Mouse (Mus musculus) hindbrain, postnatal 0 days (tissue): ENCODE results near the gene Sgms1. TPM values are rescaled to one million over a fixed set of nuclear protein-coding genes. Genes with fewer than 3 reads are reported as not detected.

Experiments used
- ATAC-seq: fragments of 200-750 bp; cut with Nextera tagmentation; 2 replicates; pipeline ENCODE4 v1.8.0; 2017; ENCODE audit warnings: mild to moderate bottlenecking, moderate TSS enrichment, moderate library complexity
- DNase-seq: peaks from one replicate; pipeline ENCODE4 v3.0.0-alpha.2; 2015; ENCODE audit warnings: low spot score
- H3K27ac ChIP-seq: fragments of 300-500 bp; sonication (generic); 2 replicates; pipeline ENCODE4 v1.5.1; 2014; ENCODE audit warnings: mild to moderate bottlenecking
- H3K27me3 ChIP-seq: fragments of 300-500 bp; sonication (generic); 2 replicates; pipeline ENCODE4 v1.6.1; 2014; ENCODE audit warnings: low read length, mixed read lengths; ENCODE audit not compliant: insufficient read depth
- H3K36me3 ChIP-seq: fragments of 300-500 bp; sonication (generic); 2 replicates; pipeline ENCODE4 v1.6.1; 2014; ENCODE audit warnings: low read length, mixed read lengths; ENCODE audit not compliant: insufficient read depth
- H3K4me1 ChIP-seq: fragments of 300-500 bp; sonication (generic); 2 replicates; pipeline ENCODE4 v1.6.1; 2014; ENCODE audit warnings: antibody characterized with exemption, low read length, mixed read lengths; ENCODE audit not compliant: insufficient read depth
- H3K4me2 ChIP-seq: fragments of 300-500 bp; sonication (generic); 2 replicates; pipeline ENCODE4 v1.6.1; 2014; ENCODE audit warnings: low read depth, mild to moderate bottlenecking, low read length, moderate library complexity, mixed read lengths
- H3K4me3 ChIP-seq: fragments of 300-500 bp; sonication (generic); 2 replicates; pipeline ENCODE4 v1.5.1; 2014; ENCODE audit warnings: low read length
- H3K9ac ChIP-seq: fragments of 300-500 bp; sonication (generic); replicated peaks from 2 replicates; pipeline ENCODE4 v1.6.1; 2014; ENCODE audit warnings: mild to moderate bottlenecking, low read length, moderate library complexity, mixed read lengths
- H3K9me3 ChIP-seq: fragments of 300-500 bp; sonication (generic); 2 replicates; pipeline ENCODE4 v1.6.1; 2016; ENCODE audit warnings: low read length, mixed read lengths
- CTCF ChIP-seq: IDR thresholded peaks from 2 replicates; pipeline ENCODE4 v1.5.1; 2016; ENCODE audit warnings: antibody characterized with exemption, control low read depth, low read depth
- WGBS: fragments of 180-500 bp; shearing (Covaris S2); extraction: QIAGEN DNeasy Blood & Tissue Kit; methylation state at CpG from one replicate; pipeline ENCODE4 v1.1.7; 2014; 5-methylcytosine and 5-hydroxymethylcytosine counted together
- polyA plus RNA-seq: library from polyadenylated mRNA; unstranded; fragments of >200 nt; fragmentation: Nextera tagmentation; extraction: Ambion mirVana; gene quantifications from 2 replicates; pipeline ENCODE4 v1.2.1, GENCODE M21; 2015
- total RNA-seq: library from RNA; depleted of rRNA; stranded (reverse); fragments of >200 nt; gene quantifications from 2 replicates; pipeline ENCODE4 v1.2.3, GENCODE M21; 2014

Sgms1 gene
- total and polyA plus RNA-seq, 2 experiments from 2014 or later = 23.2 to 32.5 TPM

DNA sequence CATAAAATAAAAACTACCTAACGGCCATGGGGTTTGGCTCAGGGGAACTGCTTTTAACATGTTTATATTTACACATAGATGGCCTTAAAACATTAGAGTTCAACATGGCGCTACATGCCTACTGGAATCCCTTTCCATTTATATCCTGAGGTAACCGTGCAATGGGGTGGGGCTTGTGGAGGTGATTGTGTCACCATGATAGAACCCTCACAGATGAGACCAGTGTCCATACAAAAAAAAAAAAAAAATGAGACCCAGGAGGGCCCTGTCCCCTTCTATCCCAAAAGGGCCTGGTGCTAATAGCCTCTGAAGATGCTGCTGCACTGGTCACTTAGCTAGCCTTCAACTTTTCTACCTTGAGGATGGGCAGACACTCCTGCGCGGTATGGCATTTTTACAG is 207.0 kb downstream of the Sgms1 start:
- H3K27me3 ChIP-seq = no peaks in the 10 kb centered on the region
- no peak for TF ChIP-seq CTCF
- 92% methylated on average over 5 of the region's 5 CpGs for WGBS
- no peak overlapping the region for H3K4me2 ChIP-seq
- no peak overlapping the region for H3K4me3 ChIP-seq
- ATAC-seq (no peak), DNase-seq (no peak)
- no peaks in the 10 kb centered on the region for H3K4me1 ChIP-seq
- H3K9ac ChIP-seq = no peak overlapping the region
- no peak overlapping the region for H3K27ac ChIP-seq
- no peaks in the 10 kb centered on the region for H3K9me3 ChIP-seq
- no peaks in the 10 kb centered on the region for H3K36me3 ChIP-seq

DNA sequence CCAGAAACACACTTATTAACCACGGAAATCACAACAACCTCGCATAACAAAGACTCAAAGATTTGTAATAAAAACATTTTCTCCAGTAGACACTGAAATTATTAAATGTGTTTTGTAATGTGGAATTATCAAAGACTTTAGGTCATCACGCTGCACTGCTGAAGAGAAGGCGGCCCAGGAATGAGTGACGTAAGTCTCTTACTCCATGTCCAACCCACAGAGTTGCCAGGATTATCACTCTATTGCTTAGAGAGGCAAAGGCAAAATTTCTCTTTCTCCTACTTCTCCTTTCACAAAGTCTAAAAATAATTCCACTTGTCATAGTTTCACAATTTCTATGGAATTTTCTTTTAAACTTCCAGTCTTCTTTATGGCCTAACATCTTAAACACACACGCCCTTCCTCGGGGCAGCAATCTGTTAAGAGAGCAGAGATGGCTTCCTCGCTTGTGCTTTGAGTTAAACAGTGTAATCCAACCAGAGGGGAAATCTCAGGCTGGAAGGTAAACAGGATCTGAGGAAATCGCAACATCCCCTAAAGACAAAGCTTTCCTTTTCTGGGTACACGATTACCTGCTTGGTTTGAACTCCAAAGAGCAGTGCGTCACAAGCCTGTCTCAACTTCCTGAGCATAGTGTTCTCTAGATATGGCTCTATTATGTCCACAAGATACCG is 207.7 kb downstream of the Sgms1 start:
- no peak for TF ChIP-seq CTCF
- Histone ChIP-seq H3K4me1 (no peaks in the 10 kb centered on the region), H3K27ac (no peak overlapping the region), H3K4me3 (no peak overlapping the region), H3K9me3 (no peaks in the 10 kb centered on the region), H3K36me3 (no peaks in the 10 kb centered on the region), H3K27me3 (no peaks in the 10 kb centered on the region), H3K9ac (no peak overlapping the region), H3K4me2 (no peak overlapping the region)
- DNase-seq (no peak), ATAC-seq (no peak)
- WGBS = 87% methylated on average over 12 of the region's 12 CpGs

DNA sequence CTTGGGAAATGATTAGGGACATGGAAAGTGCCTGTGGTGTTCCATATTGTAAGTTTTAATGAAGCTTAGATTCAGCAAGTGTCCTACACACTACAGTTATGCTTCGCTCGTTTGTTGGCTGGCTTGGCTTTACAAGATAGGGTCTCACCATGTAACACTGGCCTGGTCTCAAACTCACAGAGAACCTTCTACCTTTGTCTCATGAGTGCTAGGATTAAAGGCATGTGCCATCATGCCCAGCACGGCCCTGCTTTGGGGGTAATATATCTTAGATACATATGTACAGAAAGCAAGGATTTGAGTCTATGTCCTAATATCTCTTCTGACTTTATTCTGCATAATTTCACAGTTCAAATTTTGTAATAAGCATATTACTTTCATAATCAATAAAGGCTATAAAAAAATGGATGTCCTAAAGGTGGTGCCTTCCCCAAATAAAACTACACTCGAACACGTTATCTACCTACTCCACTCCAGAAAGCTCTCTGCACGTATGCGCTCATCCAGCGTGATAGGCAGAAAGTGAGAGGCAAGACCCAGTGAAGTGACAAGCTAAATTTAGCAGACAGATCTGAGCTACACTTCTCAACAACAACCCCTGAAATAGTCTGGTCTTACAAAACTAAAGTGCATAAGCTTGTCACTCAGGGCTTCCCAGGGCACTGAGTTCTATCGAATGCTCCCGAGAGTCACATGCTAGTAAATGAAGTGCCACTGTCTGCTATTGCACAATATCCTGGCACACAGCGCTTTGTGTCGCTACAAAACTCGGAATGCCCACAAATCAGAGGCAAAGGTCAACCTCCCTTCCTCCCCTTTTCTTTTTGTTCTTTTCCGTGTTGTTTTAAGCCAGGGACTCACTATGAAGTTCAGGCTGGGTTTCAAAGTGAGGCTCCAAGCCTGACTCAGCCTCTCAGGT is 208.5 kb downstream of the Sgms1 start:
- Histone ChIP-seq H3K27me3 (no peaks in the 10 kb centered on the region), H3K36me3 (no peaks in the 10 kb centered on the region), H3K4me2 (no peak overlapping the region), H3K9ac (no peak overlapping the region), H3K4me3 (no peak overlapping the region), H3K9me3 (no peaks in the 10 kb centered on the region), H3K27ac (no peak overlapping the region), H3K4me1 (no peaks in the 10 kb centered on the region)
- ATAC-seq (no peak), DNase-seq (no peak)
- WGBS = 75% methylated on average over 14 of the region's 14 CpGs
- no peak for TF ChIP-seq CTCF

GRCm38 (mm10) chr19:32179978-32180413 is 209.5 kb downstream of the Sgms1 start:
- Histone ChIP-seq H3K36me3 (no peaks in the 10 kb centered on the region), H3K27ac (no peak overlapping the region), H3K4me1 (no peaks in the 10 kb centered on the region), H3K27me3 (no peaks in the 10 kb centered on the region), H3K9me3 (no peaks in the 10 kb centered on the region), H3K9ac (no peak overlapping the region), H3K4me2 (no peak overlapping the region), H3K4me3 (no peak overlapping the region)
- WGBS = 68% methylated on average over 5 of the region's 5 CpGs
- no peak for ATAC-seq
- no peak for TF ChIP-seq CTCF
- DNase-seq = no peak

DNA sequence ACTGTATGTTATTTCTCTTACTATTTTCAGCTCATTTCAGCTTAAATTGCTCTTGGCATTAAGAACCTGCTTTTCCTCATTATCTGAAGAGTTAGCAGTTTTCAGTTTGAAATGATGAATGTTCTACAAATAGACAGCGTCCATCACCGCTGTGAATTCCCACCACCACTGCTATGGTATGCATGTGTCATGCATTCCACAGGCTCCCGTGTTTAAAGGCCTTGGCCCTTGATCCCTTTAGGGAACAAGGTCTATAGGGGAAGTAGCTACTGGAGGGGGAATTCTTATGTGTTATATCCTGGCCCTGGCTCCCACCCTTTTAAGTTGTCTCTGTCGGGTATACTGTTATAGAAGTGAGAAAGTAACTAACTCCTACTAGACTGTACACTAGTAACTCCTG is 210.0 kb downstream of the Sgms1 start:
- Histone ChIP-seq H3K4me3 (no peak overlapping the region), H3K4me1 (no peaks in the 10 kb centered on the region), H3K4me2 (no peak overlapping the region), H3K9ac (no peak overlapping the region), H3K27me3 (no peaks in the 10 kb centered on the region), H3K9me3 (no peaks in the 10 kb centered on the region), H3K36me3 (no peaks in the 10 kb centered on the region), H3K27ac (no peak overlapping the region)
- TF ChIP-seq CTCF = no peak
- ATAC-seq (no peak), DNase-seq (no peak)
- WGBS = 68% methylated on average over 4 of the region's 4 CpGs

DNA sequence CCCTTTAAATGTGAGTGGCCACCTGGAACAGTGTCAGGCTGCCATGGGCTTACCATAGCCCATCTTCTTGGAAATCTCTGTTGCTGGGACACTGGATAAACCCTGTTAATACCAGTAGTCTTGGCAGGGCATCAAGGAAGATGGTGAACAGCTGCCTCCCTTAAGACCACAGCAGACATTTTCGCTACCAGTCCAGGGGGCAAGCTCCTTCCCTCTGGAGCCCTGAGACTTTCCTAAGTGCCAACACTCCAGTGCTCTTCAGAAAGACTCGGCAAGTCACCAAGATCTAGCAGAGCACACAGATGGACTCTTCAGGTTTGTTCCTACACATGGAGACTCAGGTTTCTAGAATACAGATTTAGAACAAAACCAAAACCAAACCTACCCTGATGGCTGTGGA is 211.4 kb downstream of the Sgms1 start:
- no peaks in the 10 kb centered on the region for H3K4me1 ChIP-seq
- WGBS = 69% methylated on average over 2 of the region's 2 CpGs
- no peaks in the 10 kb centered on the region for H3K9me3 ChIP-seq
- peak; percentile 20 for DNase-seq
- no peak for TF ChIP-seq CTCF
- H3K27me3 ChIP-seq = no peaks in the 10 kb centered on the region
- no peaks in the 10 kb centered on the region for H3K36me3 ChIP-seq
- H3K4me2 ChIP-seq = no peak overlapping the region
- H3K9ac ChIP-seq = no peak overlapping the region
- no peak for ATAC-seq
- H3K27ac ChIP-seq = no peak overlapping the region
- H3K4me3 ChIP-seq = no peak overlapping the region

GRCm38 (mm10) chr19:32176458-32176857 is 213.1 kb downstream of the Sgms1 start:
- Histone ChIP-seq H3K27ac (no peak overlapping the region), H3K36me3 (no peaks in the 10 kb centered on the region), H3K9me3 (no peaks in the 10 kb centered on the region), H3K4me1 (no peaks in the 10 kb centered on the region), H3K9ac (no peak overlapping the region), H3K4me3 (no peak overlapping the region), H3K27me3 (no peaks in the 10 kb centered on the region), H3K4me2 (no peak overlapping the region)
- no peak for TF ChIP-seq CTCF
- DNase-seq = no peak
- no peak for ATAC-seq
- 71% methylated on average over 9 of the region's 9 CpGs for WGBS
